Mouse (Mus musculus) neural tube, embryonic 10.5 days (tissue): ENCODE measurements around the gene Fam50b.

Source experiments
- DNase-seq: peaks from one replicate; pipeline ENCODE4 v3.0.0-alpha.2; 2017; ENCODE audit warnings: low spot score; ENCODE audit errors: extremely low spot score

Gene Fam50b

DNA sequence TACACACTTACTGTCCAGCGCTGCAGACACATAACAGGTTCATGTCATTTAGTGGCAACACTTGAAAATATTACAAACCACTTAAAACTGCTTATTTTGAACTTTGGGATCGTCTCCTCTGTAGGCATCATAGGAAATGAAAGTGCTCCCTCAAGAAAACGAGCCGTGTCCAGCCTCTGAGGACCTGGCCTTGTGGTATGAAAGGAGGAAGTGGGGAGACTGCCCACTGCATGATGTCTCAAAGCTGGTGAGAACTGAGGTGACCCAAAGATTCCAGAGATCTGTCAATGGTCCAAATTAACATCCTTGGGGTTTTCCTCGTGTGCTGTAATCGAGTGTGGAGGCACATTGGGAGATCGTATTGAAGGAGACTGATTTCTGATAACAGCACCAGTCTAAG, 58.4 kb downstream of the Fam50b start:
- DNase-seq: no peak

DNA sequence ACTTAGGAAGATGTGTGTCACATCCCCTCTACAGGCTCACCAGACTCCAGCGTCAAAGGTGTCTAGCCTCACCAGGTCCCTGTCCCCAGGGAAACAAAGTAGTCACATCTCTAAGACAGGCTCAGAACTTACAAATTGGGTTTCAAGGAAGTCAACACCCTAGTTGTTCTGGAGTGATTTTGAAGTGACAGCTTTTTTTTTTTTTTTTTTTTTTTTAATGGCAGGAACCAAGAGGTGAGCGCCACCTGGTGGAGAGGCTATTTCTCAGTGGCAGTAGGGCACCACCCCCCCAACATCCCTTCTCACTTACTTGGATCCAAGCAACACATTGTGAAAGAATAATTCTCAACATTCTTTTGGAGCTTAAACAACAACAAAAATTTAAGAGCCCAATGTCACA, 59.2 kb downstream of the Fam50b start:
- DNase-seq: peak; percentile 32

DNA sequence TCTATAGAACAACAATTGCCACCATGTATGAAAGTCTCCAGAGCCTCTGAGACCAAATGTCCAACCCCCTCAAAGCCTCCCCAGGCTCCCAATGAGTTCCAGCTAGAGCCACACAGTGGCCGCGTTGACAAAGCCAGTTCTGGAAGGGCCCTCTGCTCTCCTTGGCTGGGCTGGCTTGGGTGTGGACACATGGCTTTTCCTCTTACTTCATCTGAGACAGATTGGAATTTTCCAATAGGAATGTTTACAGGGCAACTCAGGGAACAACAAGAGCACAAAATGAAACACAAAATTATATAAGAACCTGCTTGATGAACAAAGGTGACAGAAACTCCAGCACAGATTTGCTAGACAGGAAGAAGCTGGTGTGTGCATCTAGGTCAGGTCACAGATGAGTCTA, 59.8 kb downstream of the Fam50b start:
- DNase-seq: no peak
